Mouse (Mus musculus) granulocyte monocyte progenitor cell, adult 5-6 weeks (primary cell): ENCODE results near the gene Os9. TPM values are rescaled to one million over a fixed set of nuclear protein-coding genes. Genes with fewer than 3 reads are reported as not detected.
"Not testable (repeated sequence)": the region's sequence is repeated elsewhere in the genome, so short reads cannot be mapped to it uniquely, and the experiment has no call there.

Source experiments
- ATAC-seq: replicated peaks from 2 replicates; pipeline ENCODE4 v1.8.0; 2016; ENCODE audit warnings: mild to moderate bottlenecking, moderate TSS enrichment, inconsistent platforms; ENCODE audit not compliant: poor library complexity, severe bottlenecking
- total RNA-seq, 2 experiments: library from RNA; stranded (forward) in 1 of 2; stranded (reverse) in 1 of 2; fragments of 200-712, 200-1000 nt in 1 of 2; fragments of >200 nt in 1 of 2; fragmentation: Nextera tagmentation in 1 of 2; gene quantifications; 2 replicates each; pipeline ENCODE4 v1.2.3; 2014 to 2017

Os9 gene
- total RNA-seq, 2 experiments from 2014 or later: 73.3 to 218 TPM

GRCm38 (mm10) chr10:127069281-127070189, 51.4 kb downstream of the Os9 start:
- ATAC-seq: no peak

DNA sequence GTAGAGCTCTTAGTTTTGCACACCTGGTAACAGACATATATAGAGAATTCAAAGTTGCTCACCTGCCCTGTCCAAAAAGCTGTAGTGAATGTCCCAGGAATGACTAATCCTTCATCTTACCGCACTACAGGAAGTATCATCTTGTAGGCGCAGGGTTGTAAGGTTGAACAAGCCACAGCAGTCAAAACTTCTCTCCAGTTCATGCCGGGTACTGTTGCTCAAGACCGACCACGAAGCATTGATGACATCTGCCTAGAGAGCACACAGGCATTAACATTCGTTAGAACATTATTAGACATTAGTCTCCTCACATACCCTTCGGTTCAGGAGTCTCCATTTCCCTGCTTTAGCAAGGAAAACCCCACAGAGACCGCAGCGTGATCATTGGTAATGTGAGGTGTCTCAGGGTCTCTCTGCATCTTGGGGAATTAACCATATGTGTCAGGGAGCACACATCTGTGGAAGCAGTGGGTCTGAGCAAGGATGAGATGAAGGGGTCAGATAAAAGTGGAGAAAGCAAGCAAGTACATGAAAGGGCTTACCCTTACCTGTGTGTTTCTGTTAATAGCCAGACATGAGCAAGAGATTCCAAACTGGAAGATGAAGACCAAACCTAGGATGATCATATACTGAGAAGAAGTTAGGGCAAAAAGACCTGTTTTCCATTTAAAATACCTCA, 52.4 kb downstream of the Os9 start:
- peak; percentile 41 for ATAC-seq

DNA sequence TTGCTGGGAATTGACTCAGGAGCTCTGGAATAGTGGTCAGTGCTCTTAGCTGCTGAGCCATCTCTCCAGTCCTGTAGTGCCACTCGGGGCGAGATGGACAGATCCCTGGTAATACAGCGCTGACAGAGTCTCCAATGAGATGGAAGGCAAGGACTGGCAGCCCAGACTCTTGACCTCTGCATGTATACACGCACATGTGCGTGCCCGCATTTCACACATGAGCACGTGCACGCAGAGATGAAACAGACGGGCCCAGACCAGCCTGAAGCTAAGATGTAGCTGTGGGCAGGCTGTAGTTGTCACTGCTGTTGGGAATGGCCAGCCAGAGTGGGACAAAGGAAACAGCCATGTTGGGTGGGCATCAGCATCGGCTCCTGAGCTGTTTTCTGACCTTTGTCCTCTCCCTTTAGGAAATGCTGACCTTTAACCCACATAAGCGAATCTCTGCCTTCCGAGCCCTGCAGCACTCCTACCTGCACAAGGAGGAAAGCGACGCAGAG, 54.4 kb downstream of the Os9 start:
- no peak for ATAC-seq

DNA sequence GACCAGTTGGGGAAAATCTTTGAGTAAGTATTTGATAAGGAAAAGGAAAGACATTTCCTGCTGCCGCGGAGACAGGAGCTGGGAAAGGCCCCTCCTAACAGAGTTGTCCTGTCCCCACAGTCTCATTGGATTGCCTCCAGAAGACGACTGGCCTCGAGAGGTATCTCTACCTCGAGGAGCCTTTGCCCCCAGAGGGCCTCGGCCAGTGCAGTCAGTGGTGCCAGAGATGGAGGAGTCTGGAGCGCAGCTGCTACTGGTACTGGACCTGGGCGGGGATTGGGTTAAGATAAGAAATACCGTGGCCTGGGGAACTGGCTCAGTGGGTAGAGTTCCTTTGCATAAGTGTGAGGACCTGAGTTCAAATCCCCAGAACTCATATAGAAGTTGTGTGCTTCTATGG, 55.0 kb downstream of the Os9 start:
- no peak for ATAC-seq

DNA sequence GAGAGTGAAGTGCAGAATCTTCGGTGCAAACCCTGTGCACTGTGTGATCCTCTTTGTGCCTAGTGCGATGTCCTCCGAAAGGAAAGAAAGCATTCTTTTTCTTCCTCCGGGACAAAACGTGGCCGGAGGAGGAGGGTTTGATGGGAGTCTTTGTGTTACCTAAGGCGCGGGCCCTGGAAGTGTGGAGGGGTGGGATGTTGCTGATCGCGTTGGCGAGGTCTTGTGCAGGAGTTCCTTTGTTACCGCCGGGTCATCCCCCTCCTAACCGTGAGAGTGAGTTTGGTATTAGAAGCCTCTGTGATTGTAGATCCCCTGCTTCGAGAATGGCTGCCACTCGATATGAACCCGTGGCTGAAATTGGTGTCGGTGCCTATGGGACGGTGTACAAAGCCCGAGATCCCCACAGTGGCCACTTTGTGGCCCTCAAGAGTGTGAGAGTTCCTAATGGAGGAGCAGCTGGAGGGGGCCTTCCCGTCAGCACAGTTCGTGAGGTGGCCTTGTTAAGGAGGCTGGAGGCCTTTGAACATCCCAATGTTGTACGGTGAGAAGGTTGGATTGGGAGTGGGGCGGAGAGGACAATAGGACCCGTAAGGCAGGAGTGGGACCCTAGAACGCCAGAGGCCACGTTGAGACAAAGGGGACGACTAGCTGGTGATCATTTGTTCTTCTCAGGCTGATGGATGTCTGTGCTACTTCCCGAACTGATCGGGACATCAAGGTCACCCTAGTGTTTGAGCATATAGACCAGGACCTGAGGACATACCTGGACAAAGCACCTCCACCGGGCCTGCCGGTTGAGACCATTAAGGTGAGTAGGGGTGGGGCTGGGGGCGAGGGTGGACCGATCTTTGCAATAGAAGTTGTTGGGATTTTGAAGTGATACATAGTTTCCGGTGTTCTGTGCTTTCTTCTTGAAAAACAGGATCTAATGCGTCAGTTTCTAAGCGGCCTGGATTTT, 56.7 kb downstream of the Os9 start:
- no peak for ATAC-seq

- peak; percentile 69 for ATAC-seq
Observed at GRCm38 (mm10) chr10:127063239-127063872, 57.6 kb downstream of the Os9 start, which contains the start of gene Cdk4. Cdk4 (plus strand) TSS chr10:127063534.

DNA sequence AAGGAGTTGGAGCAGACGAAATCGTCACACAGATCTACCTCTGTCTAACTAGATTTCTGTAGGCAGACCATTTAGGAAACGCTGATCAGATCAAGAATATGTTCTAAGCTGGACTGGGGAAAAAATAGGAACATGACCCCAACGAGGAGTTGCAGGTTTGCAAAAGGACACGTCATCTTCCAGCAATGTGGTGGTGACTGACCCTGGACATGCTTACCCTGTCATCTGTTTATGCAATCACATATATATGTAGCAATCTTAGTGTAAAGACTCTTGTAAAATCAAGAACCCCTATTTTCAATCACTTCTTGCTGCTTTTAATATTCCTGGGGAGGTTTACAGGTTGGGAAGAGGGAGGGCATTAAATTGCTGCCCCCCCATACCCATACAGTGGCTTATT, 58.4 kb downstream of the Os9 start:
- peak; percentile 57 for ATAC-seq

- ATAC-seq: not testable (repeated sequence)
Observed at GRCm38 (mm10) chr10:127062101-127062500, 58.8 kb downstream of the Os9 start.

DNA sequence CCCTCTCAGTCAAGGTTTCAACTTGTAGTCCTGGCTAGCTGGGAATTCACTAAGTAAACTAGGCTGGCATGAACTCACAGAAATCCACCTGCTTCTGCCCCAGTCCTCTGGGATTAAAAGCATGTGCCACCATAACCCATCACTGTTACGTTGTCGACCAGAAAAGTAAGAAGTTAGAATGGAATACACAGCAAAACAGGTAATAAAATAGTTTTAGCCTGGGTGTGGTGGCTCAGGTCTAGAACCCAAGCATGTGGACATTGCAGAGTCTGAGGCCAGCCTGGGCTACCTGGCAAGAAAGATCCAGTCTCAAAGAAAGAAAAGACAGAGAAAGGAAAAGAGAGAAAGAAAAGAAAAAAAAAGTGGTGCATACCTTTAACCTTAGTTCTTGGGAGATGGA, 59.4 kb downstream of the Os9 start:
- ATAC-seq: no peak

GRCm38 (mm10) chr10:127061085-127061484, 59.8 kb downstream of the Os9 start:
- no peak for ATAC-seq

- ATAC-seq: no peak
Observed at GRCm38 (mm10) chr10:127059968-127060916, 60.7 kb downstream of the Os9 start, which contains the start of gene March9. March9 (minus strand) TSS chr10:127060184.

DNA sequence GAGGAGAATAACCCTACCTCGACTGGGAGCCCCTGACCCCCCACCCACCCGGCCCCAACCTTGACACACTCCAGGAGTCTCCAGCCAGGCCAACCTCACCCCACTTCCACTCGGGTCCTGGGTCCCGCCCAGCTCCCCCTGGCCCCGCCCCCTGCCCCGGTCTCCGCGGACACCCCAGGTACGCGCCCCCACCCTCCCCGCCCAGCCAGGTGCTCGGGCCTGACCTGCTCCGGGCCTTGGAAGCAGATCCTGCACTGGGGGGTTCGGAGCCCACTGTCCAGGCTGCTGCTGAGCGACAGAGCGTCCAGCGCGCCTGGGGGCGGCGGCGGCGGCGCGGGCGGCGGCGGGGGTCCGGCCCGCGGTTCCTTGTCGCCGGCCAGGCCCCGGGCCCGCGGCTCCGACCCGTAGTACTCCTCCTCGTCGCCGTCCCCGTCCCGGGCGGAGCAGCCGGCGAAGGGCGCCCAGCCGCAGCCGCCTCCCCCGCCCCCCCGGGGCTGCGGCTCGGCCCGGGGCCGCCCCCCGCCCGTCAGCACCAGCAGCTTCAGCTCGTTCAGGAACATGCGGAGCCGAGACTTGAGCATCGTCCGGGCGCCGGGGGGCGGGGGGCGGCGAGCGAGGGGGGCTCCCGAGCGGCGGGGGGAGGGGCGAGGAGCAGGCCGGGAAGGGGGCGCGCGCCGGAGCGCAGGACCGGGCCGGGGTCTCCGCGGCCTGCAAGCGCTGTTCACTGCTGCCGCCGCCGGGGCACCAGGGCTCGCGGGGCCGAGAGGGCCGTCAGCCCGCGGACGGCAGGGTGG, 61.6 kb downstream of the Os9 start:
- ATAC-seq: no peak

GRCm38 (mm10) chr10:127058708-127059107, 62.2 kb downstream of the Os9 start:
- ATAC-seq: no peak

- ATAC-seq: peak; percentile 72
Observed at GRCm38 (mm10) chr10:127058161-127058560, 62.8 kb downstream of the Os9 start.

DNA sequence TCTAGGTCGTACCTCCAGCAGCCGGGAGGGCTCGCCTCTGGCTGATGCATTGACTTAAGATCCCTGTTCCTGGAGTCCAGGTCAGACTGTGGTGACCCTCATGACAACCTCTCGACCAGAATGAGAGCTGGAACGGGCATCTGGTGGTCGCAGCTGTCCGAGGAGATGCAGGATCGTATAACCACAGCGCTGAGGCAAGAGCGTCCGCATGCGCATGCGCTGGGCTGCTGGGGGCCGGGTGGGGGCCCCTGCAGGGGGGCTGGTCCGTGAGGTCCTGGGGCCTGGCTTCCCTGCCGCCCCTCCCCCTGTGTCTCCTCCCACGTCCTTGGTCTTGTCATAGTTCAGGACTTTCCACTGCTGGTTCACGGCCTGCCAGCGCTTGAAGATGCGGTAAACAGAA, 64.4 kb downstream of the Os9 start:
- no peak for ATAC-seq

- ATAC-seq: peak; percentile 33
Observed at GRCm38 (mm10) chr10:127055406-127055805, 65.5 kb downstream of the Os9 start.

DNA sequence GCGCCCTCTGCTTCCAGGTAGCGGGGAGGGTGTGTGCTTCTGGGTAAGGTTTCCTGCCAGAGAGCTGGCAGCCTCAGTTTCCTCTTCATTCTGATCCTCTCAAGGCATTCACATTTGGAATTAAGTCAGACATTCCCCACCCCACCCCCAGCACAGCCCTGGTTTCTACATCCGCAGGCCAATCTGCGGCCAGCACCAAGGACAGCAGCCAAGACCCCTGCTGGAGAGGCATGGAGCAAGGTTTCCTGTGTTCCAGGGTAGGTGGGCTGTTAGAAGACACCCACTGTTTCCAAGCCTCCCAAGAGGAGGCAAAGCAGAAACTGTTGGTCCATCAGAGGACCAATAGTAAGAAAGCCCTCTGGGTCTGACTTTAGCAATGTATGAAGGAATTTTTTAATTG, 66.3 kb downstream of the Os9 start:
- no peak; the same call in 1 of the 2 replicates for ATAC-seq

- peak; percentile 71 for ATAC-seq
Observed at GRCm38 (mm10) chr10:127050119-127050474, 70.8 kb downstream of the Os9 start.
